Mouse (Mus musculus): ENCODE results near the gene Olfr33. TPM values are rescaled to one million over a fixed set of nuclear protein-coding genes. Genes with fewer than 3 reads are reported as not detected.

The Olfr33 gene
- total RNA-seq (2014; rRNA removed) = not detected in 2 replicates
- polyA plus RNA-seq (2015; fragmentation: Nextera tagmentation; extraction: Ambion mirVana) = not detected in 2 replicates

DNA sequence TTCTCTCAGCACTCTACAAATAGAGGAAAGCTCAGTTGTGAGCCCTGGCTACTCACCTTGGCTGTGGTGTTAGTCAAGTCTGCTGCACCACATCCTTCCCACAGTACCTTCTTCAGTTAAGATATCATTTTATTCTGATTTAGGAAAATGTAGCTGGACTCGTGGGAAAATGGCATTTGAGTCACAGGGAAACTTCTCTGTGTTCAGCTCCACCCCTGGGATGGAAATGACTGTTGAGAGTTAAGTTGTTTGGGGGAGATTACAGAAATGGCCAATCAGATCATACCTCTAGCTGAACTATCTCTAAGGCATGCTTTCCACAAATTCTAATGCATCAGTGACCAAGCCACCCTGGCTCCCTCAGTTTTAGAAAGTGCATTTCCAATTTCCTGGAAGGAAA lies at the start of gene Olfr33:
Gene Olfr33 (minus strand): TSS at position 101 of the 400 bp plus-strand sequence.
- H3K4me1 ChIP-seq (ENCODE audit: insufficient read depth, low read length) = no peaks in the 10 kb centered on the region
- H3K27me3 ChIP-seq (ENCODE audit: insufficient read depth, low read length) = no peaks in the 10 kb centered on the region
- no peak within 1 kb of the TSS for H3K27ac ChIP-seq
- 44% methylated on average over 1 of the region's 1 CpGs for WGBS
- H3K9ac ChIP-seq (replicated peaks; ENCODE audit: low read length) = no peak within 1 kb of the TSS
- H3K36me3 ChIP-seq (ENCODE audit: insufficient read depth, low read length) = no peaks in the 10 kb centered on the region
- no peak within 1 kb of the TSS for H3K4me3 ChIP-seq (ENCODE audit: low read length)
- no peak for TF ChIP-seq CTCF (IDR thresholded peaks at IDR 0.05; ENCODE audit: low read depth)
- no peak within 1 kb of the TSS for H3K4me2 ChIP-seq (ENCODE audit: low read depth, low read length)
- H3K9me3 ChIP-seq (ENCODE audit: low read length) = no peaks in the 10 kb centered on the region
- ATAC-seq = no peak
- DNase-seq (ENCODE audit: low spot score) = no peak

DNA sequence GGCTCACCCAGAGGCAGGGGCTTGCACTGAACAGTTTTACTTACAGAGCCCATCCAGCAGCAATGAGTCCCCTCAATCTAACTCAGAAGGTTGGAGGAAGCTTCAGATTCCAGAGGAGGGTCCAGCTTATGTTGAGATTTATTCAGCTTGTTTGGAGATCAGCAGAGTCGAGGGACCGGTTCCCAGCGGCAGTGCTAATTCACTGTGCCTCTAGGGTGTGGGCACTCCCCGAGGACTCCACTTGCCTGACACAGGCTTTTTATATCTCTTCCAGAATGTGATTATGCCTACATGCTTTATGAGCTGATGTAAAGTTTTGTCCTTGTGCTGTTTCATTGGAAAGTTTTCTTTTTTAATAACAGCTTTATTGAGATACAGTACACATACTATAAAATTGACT lies 40.4 kb upstream of the Olfr33 start, which contains the start of the genes Olfr560 and Olfr78:
Gene Olfr560 (minus strand): TSS at position 101 of the 400 bp plus-strand sequence.
Gene Olfr78 (minus strand): TSS at position 206 of the 400 bp plus-strand sequence.
- Histone ChIP-seq H3K9ac (replicated peaks; ENCODE audit: low read length) (no peak within 1 kb of the TSS), H3K36me3 (ENCODE audit: insufficient read depth, low read length) (no peaks in the 10 kb centered on the region), H3K4me3 (ENCODE audit: low read length) (no peak within 1 kb of the TSS), H3K27me3 (ENCODE audit: insufficient read depth, low read length) (no peaks in the 10 kb centered on the region), H3K9me3 (ENCODE audit: low read length) (no peaks in the 10 kb centered on the region), H3K4me2 (ENCODE audit: low read depth, low read length) (no peak within 1 kb of the TSS), H3K27ac (no peak within 1 kb of the TSS), H3K4me1 (ENCODE audit: insufficient read depth, low read length) (no peaks in the 10 kb centered on the region)
- 78% methylated on average over 4 of the region's 4 CpGs for WGBS
- ATAC-seq (no peak), DNase-seq (ENCODE audit: low spot score) (no peak)
- no peak for TF ChIP-seq CTCF (IDR thresholded peaks at IDR 0.05; ENCODE audit: low read depth)

DNA sequence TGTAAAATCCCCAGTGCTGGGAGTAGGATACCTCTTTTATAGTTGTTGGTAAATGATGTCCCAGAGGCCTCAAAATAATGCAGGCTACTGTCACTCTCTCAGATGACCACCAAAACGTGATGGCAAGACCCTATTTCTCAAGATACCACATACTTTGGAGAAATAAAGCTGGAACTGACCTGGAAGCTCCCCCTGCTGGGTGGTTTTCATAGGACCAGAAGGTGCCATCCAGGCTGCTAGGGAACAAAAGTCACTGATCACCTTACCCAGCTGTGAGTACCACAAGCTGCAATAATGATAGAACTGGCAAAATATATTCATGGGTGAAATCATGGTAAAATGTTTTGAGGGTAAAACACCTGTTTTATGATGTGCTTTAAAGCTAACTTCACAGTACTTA lies 33.2 kb upstream of the Olfr33 start:
- WGBS = 24% methylated on average over 1 of the region's 1 CpGs
- no peaks in the 10 kb centered on the region for H3K36me3 ChIP-seq (ENCODE audit: insufficient read depth, low read length)
- H3K27me3 ChIP-seq (ENCODE audit: insufficient read depth, low read length) = no peaks in the 10 kb centered on the region
- H3K9me3 ChIP-seq (ENCODE audit: low read length) = no peaks in the 10 kb centered on the region
- ATAC-seq (no peak), DNase-seq (ENCODE audit: low spot score) (no peak)
- no peak overlapping the region for H3K27ac ChIP-seq
- no peak overlapping the region for H3K4me3 ChIP-seq (ENCODE audit: low read length)
- no peak overlapping the region for H3K4me2 ChIP-seq (ENCODE audit: low read depth, low read length)
- no peak; the same call in 1 of the 2 replicates for TF ChIP-seq CTCF (IDR thresholded peaks at IDR 0.05; ENCODE audit: low read depth)
- no peak overlapping the region for H3K9ac ChIP-seq (replicated peaks; ENCODE audit: low read length)
- H3K4me1 ChIP-seq (ENCODE audit: insufficient read depth, low read length) = no peaks in the 10 kb centered on the region

DNA sequence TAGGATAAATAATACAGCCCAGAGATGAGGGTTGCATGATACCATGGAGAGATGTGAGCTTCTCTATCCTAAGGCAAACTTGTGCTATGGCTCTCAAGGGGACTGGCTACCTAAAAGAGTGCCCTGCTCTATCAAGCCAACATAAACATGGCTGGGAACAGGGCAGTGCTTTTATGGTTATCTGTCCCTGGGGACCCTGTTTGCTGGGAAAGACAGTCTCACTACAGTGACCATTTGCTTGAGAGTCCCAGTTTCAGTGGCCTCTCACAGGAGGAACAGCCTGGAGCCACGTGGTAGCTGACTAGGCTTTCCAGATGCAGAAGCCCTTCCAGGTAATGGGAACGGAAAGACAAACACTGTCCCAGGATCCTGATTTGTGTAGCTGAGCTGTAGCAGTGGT lies 18.8 kb upstream of the Olfr33 start:
- ATAC-seq = no peak

DNA sequence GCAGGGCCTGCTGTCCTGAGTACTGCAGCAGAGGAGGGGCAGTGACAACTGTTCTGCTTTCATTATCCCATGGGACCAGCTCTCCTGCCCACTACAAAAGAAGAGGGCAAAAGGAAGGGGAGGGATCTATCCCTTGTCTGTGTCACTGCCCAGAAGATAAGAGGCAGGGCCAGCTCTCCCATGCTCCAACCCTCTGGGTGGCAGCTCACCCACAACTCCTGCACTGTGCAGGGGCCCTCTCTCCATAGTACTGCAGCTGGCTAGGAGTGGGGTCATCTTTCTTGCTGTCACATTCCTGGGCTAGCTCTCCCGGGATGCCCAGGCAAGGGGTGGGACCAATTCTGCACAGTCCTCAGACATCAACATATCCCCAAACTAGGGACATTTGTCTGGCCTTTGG lies 14.9 kb upstream of the Olfr33 start:
- no peaks in the 10 kb centered on the region for H3K27me3 ChIP-seq (ENCODE audit: insufficient read depth, low read length)
- no peak for TF ChIP-seq CTCF (IDR thresholded peaks at IDR 0.05; ENCODE audit: low read depth)
- no peak overlapping the region for H3K4me3 ChIP-seq (ENCODE audit: low read length)
- no peaks in the 10 kb centered on the region for H3K9me3 ChIP-seq (ENCODE audit: low read length)
- no peaks in the 10 kb centered on the region for H3K4me1 ChIP-seq (ENCODE audit: insufficient read depth, low read length)
- ATAC-seq (no peak; the same call in 1 of the 2 replicates), DNase-seq (ENCODE audit: low spot score) (no peak)
- no peak overlapping the region for H3K4me2 ChIP-seq (ENCODE audit: low read depth, low read length)
- WGBS = 53% methylated on average over 1 of the region's 1 CpGs
- H3K27ac ChIP-seq = no peak overlapping the region
- H3K36me3 ChIP-seq (ENCODE audit: insufficient read depth, low read length) = no peaks in the 10 kb centered on the region
- H3K9ac ChIP-seq (replicated peaks; ENCODE audit: low read length) = no peak overlapping the region

More for the DNA sequence above, 18.8 kb upstream of the Olfr33 start:
- H3K9ac ChIP-seq (replicated peaks; ENCODE audit: low read length) = no peak overlapping the region
- DNase-seq (ENCODE audit: low spot score) = no peak
- 60% methylated on average over 2 of the region's 2 CpGs for WGBS
- H3K9me3 ChIP-seq (ENCODE audit: low read length) = no peaks in the 10 kb centered on the region
- H3K4me3 ChIP-seq (ENCODE audit: low read length) = no peak overlapping the region
- no peak overlapping the region for H3K27ac ChIP-seq
- no peak overlapping the region for H3K4me2 ChIP-seq (ENCODE audit: low read depth, low read length)
- TF ChIP-seq CTCF (IDR thresholded peaks at IDR 0.05; ENCODE audit: low read depth) = no peak
- H3K4me1 ChIP-seq (ENCODE audit: insufficient read depth, low read length) = no peaks in the 10 kb centered on the region
- H3K27me3 ChIP-seq (ENCODE audit: insufficient read depth, low read length) = no peaks in the 10 kb centered on the region
- H3K36me3 ChIP-seq (ENCODE audit: insufficient read depth, low read length) = no peaks in the 10 kb centered on the region

DNA sequence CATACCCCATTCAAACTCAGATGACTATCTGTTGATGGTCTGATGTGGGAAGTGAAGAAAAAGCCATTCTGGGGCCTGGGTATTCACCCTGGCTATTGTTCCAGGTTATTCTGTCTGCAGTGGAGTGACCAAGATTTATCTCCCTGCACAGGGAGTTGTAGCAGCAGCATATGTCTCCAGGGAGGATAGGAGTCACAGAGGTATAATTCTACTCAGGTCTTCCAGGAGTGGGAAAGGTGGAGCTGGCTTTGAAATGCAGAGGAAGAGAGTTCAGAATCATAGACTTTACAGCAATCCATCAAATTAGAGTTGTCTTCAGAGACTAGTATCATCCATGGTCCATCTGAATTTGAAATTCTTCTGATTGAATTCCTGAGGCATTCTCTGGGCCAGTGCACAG lies 8.5 kb upstream of the Olfr33 start, which contains the start of gene Olfr559:
Gene Olfr559 (minus strand): TSS at position 101 of the 400 bp plus-strand sequence.
- Histone ChIP-seq H3K36me3 (ENCODE audit: insufficient read depth, low read length) (no peaks in the 10 kb centered on the region), H3K9me3 (ENCODE audit: low read length) (no peaks in the 10 kb centered on the region), H3K4me2 (ENCODE audit: low read depth, low read length) (no peak within 1 kb of the TSS), H3K27ac (no peak within 1 kb of the TSS), H3K4me1 (ENCODE audit: insufficient read depth, low read length) (no peaks in the 10 kb centered on the region), H3K27me3 (ENCODE audit: insufficient read depth, low read length) (no peaks in the 10 kb centered on the region), H3K9ac (replicated peaks; ENCODE audit: low read length) (no peak within 1 kb of the TSS), H3K4me3 (ENCODE audit: low read length) (no peak within 1 kb of the TSS)
- no peak for TF ChIP-seq CTCF (IDR thresholded peaks at IDR 0.05; ENCODE audit: low read depth)
- ATAC-seq = no peak
- DNase-seq (ENCODE audit: low spot score) = no peak

DNA sequence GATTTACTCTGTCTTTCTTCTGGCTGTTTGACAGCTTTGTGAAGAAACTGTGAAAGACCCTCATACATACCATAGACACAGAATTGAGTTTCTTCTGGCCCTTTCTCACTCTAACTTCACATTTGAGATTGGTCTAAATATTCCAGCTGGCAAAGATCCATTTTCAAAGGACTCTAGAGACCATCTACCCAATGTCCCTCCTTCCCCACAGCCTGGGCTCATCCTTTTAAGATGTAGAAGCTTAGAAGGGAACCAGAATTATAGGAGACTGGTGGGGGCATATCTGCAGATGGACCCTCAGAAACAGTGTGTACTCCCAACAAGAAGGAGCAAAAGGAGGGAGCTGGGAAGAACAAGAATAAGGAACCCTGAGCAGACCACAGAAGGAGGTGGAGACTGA lies 17.0 kb downstream of the Olfr33 start, which contains the start of gene Olfr558:
Gene Olfr558 (plus strand): TSS at position 301 of the 400 bp plus-strand sequence.
- H3K4me3 ChIP-seq (ENCODE audit: low read length) = no peak within 1 kb of the TSS
- TF ChIP-seq CTCF (IDR thresholded peaks at IDR 0.05; ENCODE audit: low read depth) = no peak
- H3K4me2 ChIP-seq (ENCODE audit: low read depth, low read length) = no peak within 1 kb of the TSS
- H3K36me3 ChIP-seq (ENCODE audit: insufficient read depth, low read length) = no peaks in the 10 kb centered on the region
- no peak within 1 kb of the TSS for H3K27ac ChIP-seq
- no peaks in the 10 kb centered on the region for H3K4me1 ChIP-seq (ENCODE audit: insufficient read depth, low read length)
- no peak for DNase-seq (ENCODE audit: low spot score)
- H3K9ac ChIP-seq (replicated peaks; ENCODE audit: low read length) = no peak within 1 kb of the TSS
- ATAC-seq = no peak
- no peaks in the 10 kb centered on the region for H3K27me3 ChIP-seq (ENCODE audit: insufficient read depth, low read length)
- no peaks in the 10 kb centered on the region for H3K9me3 ChIP-seq (ENCODE audit: low read length)
